Mouse (Mus musculus) kidney, adult 11 months (tissue): ENCODE results near the gene Fam205a4.
"Not testable (repeated sequence)": the region's sequence is repeated elsewhere in the genome, so short reads cannot be mapped to it uniquely, and the experiment has no call there.

Experiments used
- DNase-seq: peaks from one replicate; pipeline ENCODE4 v3.0.0; 2022

Fam205a4 gene

GRCm38 (mm10) chr4:41965758-41966157, at the start of gene Fam205a4:
Gene Fam205a4, plus strand, starts transcription at chr4:41966058.
- DNase-seq: not testable (repeated sequence)

GRCm38 (mm10) chr4:41941272-41941671, 24.6 kb upstream of the Fam205a4 start, which contains the start of gene Gm20878:
Gene Gm20878, plus strand, starts transcription at chr4:41941572.
- not testable (repeated sequence) for DNase-seq
